Mouse (Mus musculus): ENCODE measurements around the gene Serf2. TPM values are rescaled to one million over a fixed set of nuclear protein-coding genes. Genes with fewer than 3 reads are reported as not detected.
A peak's percentile ranks its signal among the peaks of the same experiment; 100 is the strongest.
"Not testable (repeated sequence)": the region's sequence is repeated elsewhere in the genome, so short reads cannot be mapped to it uniquely, and the experiment has no call there.

Gene Serf2
- total RNA-seq, 2 experiments from 2014 or later: 77.3 to 100 TPM

DNA sequence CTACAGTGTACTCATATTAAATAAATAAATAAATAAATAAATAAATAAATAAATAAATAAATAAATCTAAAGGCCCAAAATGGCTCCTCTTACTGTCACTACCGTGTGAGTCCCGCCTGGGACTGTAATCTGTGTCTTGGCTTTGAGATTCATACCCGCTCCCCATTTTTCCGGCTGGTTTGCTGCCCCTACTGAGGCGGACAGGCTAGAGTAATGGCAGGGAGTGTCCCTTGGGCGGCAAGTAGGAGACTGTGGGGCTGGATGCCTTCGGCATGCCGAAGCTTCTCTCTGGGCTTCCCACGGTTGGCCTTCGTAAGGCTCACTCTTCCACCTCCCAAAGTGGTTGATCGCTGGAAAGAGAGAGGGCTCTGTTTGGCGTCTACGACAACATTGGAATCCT is 31.9 kb downstream of the Serf2 start:
- ATAC-seq (replicated peaks; ENCODE audit: low FRiP score, poor library complexity, severe bottlenecking): peak; percentile 71

DNA sequence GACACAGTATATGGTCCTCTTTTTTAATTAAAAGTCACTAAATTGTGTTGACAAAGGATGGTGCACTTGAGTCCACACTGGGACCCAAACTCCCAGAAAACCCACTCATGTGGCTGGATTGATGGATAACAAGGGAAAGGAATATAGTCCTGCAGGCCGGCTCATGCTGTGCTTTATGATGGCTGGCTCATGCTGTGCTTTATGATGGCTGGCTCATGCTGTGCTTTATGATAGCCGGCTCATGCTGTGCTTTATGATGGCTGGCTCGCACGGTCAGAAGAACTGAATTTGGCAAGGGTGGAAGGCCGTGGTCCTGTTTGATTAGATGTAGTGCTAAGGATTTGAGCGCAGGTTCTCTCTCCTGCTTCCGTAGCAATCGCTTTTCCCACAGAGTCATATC is 34.6 kb downstream of the Serf2 start:
- ATAC-seq (replicated peaks; ENCODE audit: low FRiP score, poor library complexity, severe bottlenecking): no peak

DNA sequence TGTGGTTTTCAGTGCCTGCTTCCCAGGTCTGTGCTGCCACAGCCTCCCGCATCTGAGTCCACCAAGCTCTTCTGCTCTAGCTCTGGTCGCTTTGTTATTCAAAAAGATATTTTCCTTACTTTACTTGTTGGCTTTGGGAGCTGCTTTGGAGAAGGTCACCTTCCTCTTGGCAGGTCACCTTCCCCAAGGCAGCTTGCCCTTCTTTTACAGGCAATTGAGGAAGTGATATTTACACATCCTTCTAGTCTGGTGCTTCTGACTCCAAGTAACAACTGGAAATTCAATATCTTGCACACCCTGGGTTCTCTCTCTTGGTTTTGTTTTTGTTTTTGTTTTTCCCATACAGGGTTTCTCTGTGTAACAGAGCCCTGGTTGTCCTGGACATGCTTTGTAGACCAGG is 35.4 kb downstream of the Serf2 start:
- ATAC-seq (replicated peaks; ENCODE audit: low FRiP score, poor library complexity, severe bottlenecking): not testable (repeated sequence)

DNA sequence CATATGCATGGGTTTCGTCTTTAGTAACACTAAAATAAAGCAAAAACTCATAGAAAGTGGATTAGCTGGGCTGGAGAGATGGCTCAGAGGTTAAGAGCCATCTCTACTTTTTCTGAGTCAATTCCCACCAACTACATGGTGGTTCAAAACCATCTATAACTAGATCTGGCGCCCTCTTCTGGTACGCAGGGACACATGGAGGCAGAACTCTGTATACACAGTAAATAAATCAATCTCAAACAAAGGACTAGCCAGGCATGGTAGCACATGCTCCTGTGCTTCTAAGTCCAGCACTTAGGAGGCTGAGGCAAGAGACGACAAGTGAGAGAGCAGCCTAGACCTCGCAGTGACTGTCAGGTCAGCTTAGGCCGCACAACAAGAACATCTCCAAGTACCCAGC is 52.6 kb downstream of the Serf2 start:
- ATAC-seq (replicated peaks; ENCODE audit: low FRiP score, poor library complexity, severe bottlenecking): not testable (repeated sequence)

DNA sequence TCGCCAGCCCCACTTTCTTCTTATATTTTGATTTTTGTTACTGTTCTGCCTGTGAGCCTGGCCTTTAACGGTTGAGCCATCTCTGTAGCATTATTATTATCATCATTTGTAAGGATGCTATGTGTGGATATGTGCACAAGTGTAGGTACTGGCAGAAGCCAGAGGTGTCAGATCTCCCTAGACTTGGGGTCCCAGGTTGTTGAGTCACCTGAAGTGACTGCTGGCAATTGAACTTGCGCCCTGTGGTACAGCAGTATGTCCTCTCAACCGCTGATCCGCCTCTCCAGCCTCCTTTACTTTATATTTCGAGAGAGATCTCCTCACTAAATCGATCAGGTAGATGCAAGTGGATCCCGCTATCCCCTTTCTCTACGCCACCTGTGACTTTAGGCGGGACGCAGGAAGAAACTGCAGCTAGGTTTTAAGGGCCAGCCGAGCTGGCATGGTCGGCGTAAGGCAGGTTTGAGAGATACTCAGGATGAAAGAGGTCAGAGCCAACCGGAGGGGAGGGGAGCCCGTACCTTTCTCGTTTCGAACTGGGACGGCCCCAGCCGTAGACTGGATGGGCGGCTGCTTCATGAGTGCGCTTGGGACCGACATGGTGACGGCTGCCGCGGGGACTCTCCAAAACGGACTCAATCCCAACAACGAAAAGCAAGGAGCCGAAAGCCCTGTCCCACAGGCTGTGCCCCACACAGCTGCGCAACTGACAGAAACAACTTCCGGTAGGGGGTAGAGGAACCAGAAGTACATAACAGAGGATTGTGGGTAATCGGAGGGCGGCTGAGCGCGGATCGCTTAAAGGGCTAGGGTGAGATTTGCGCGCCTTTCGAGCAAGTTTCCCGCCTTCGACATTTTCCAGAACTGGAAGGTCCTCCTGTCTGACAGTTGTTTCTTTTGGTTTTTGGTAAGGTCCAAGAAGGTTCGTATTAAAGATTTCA is 57.2 kb downstream of the Serf2 start, which contains the start of the genes Mfap1a and Wdr76:
Mfap1a (minus strand) TSS at position 724 of the 941 bp plus-strand sequence.
Wdr76 (plus strand) TSS at position 782 of the 941 bp plus-strand sequence.
- ATAC-seq (replicated peaks; ENCODE audit: low FRiP score, poor library complexity, severe bottlenecking): peak; percentile 94

DNA sequence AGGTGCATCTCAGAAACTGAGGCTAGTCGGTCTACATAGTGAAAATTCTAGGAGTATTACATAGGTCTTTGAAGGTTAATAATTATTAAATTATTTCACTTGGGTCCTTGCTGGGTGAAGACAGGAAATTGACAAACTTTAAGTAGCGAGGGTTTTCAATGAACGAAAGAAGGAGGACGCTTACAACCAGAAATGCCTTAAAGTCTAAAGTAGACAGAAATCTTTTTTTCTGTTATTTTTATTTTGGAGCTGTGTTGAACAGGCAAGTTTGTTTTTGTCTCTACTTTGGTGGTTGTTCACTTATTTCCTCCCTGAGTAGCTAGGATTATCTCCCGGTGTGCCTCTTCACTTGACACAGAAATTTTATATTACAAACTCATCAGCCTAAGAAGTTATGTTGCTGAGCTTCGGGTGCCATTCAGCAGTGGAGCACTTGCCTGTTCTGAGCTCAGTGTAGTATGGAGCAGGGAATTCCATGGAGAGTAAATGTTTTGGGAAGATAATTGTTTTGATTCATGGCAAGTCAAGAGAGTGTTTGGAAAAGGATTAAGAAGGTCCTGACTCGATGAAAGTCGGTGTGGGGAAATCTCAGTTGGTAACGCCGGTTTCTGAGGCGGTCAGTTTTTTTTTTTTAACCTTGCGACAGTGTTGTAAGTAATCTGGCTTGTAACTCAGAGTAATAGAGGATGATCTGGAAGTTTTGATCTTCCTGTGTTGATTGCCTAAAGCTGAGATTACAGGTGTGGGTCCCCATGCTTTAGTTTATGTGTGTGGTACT is 58.4 kb downstream of the Serf2 start:
- ATAC-seq (replicated peaks; ENCODE audit: low FRiP score, poor library complexity, severe bottlenecking): no peak

Other genes starting within 250 kb of the Serf2 start
- 42.8 and 53.0 TPM in 2 replicates for gene Trp53bp1, start 177.8 kb upstream of the Serf2 start, total RNA-seq (2015; ENCODE audit: low replicate concordance)
- 78.3 and 98.6 TPM in 2 replicates for gene Trp53bp1, start 177.8 kb upstream of the Serf2 start, total RNA-seq (2017; ENCODE audit: low replicate concordance)
- 0.36 TPM in 1 of 2 replicates, not detected in the other for gene Map1a, start 159.6 kb upstream of the Serf2 start, total RNA-seq (2015; ENCODE audit: low replicate concordance)
- 0.64 and 0.83 TPM in 2 replicates for gene Map1a, start 159.6 kb upstream of the Serf2 start, total RNA-seq (2017; ENCODE audit: low replicate concordance)
- gene Ppip5k1, start 93.8 kb upstream of the Serf2 start, total RNA-seq (2015; ENCODE audit: low replicate concordance): 12.6 and 19.3 TPM in 2 replicates
- 18.6 and 24.6 TPM in 2 replicates for gene Ppip5k1, start 93.8 kb upstream of the Serf2 start, total RNA-seq (2017; ENCODE audit: low replicate concordance)
- gene Ckmt1, start 91.5 kb upstream of the Serf2 start, total RNA-seq (2015; ENCODE audit: low replicate concordance): not detected in 2 replicates
- not detected in 2 replicates for gene Ckmt1, start 91.5 kb upstream of the Serf2 start, total RNA-seq (2017; ENCODE audit: low replicate concordance)
- gene Strc, start 62.0 kb upstream of the Serf2 start, total RNA-seq (2015; ENCODE audit: low replicate concordance): 0.36 TPM in 1 of 2 replicates, not detected in the other
- not detected in 2 replicates for gene Strc, start 62.0 kb upstream of the Serf2 start, total RNA-seq (2017; ENCODE audit: low replicate concordance)
- gene Pdia3, start 35.4 kb upstream of the Serf2 start, total RNA-seq (2015; ENCODE audit: low replicate concordance): 95.9 and 112 TPM in 2 replicates
- gene Pdia3, start 35.4 kb upstream of the Serf2 start, total RNA-seq (2017; ENCODE audit: low replicate concordance): 73.1 and 88.2 TPM in 2 replicates
- gene Catsper2, start 35.4 kb upstream of the Serf2 start, total RNA-seq (2015; ENCODE audit: low replicate concordance): not detected in 2 replicates
- not detected in 2 replicates for gene Catsper2, start 35.4 kb upstream of the Serf2 start, total RNA-seq (2017; ENCODE audit: low replicate concordance)
- 1.4 TPM in 1 of 2 replicates, not detected in the other for gene Ell3, start 4.9 kb upstream of the Serf2 start, total RNA-seq (2015; ENCODE audit: low replicate concordance)
- gene Ell3, start 4.9 kb upstream of the Serf2 start, total RNA-seq (2017; ENCODE audit: low replicate concordance): not detected in 2 replicates
- 28.1 and 64.1 TPM in 2 replicates for gene Hypk, start 4.1 kb downstream of the Serf2 start, total RNA-seq (2015; ENCODE audit: low replicate concordance)
- 53.4 and 71.4 TPM in 2 replicates for gene Hypk, start 4.1 kb downstream of the Serf2 start, total RNA-seq (2017; ENCODE audit: low replicate concordance)
- gene Serinc4, start 7.6 kb downstream of the Serf2 start, total RNA-seq (2015; ENCODE audit: low replicate concordance): not detected in 2 replicates
- 8.6 TPM in 1 of 2 replicates, not detected in the other for gene Serinc4, start 7.6 kb downstream of the Serf2 start, total RNA-seq (2017; ENCODE audit: low replicate concordance)
- 23.4 and 25.6 TPM in 2 replicates for gene Mfap1b, start 24.9 kb downstream of the Serf2 start, total RNA-seq (2015; ENCODE audit: low replicate concordance)
- gene Mfap1b, start 24.9 kb downstream of the Serf2 start, total RNA-seq (2017; ENCODE audit: low replicate concordance): 19.3 and 32.9 TPM in 2 replicates
- gene Mfap1a, start 57.5 kb downstream of the Serf2 start, total RNA-seq (2015; ENCODE audit: low replicate concordance): 22.2 and 28.8 TPM in 2 replicates
- gene Mfap1a, start 57.5 kb downstream of the Serf2 start, total RNA-seq (2017; ENCODE audit: low replicate concordance): 21.1 and 42.5 TPM in 2 replicates
- 34.2 and 39.0 TPM in 2 replicates for gene Wdr76, start 57.5 kb downstream of the Serf2 start, total RNA-seq (2015; ENCODE audit: low replicate concordance)
- 35.3 and 44.8 TPM in 2 replicates for gene Wdr76, start 57.5 kb downstream of the Serf2 start, total RNA-seq (2017; ENCODE audit: low replicate concordance)

Data from erythroid progenitor cell, adult 5-6 weeks (primary cell).